Mouse (Mus musculus): ENCODE data around the gene Arhgap35.
"Not testable (repeated sequence)": the region's sequence is repeated elsewhere in the genome, so short reads cannot be mapped to it uniquely, and the experiment has no call there.

The Arhgap35 gene

GRCm38 (mm10) chr7:16614888-16615715, at the start of gene Arhgap35:
TSS of gene Arhgap35 (minus strand) at chr7:16614993.
- in situ Hi-C loops (cut with MseI, MboI), result loop anchor here in 1 of 2 experiments (5.0 kb wide), 1 partner anchor 108 kb away; no protein-coding TSS in a partner anchor

- in situ Hi-C loops (cut with MseI, MboI), result no loop called here
These were observed 29.5 kb upstream of the Arhgap35 start for GRCm38 (mm10) chr7:16644260-16644659.

- in situ Hi-C loops (cut with MseI, MboI), result not testable (repeated sequence)
These were observed 28.3 kb upstream of the Arhgap35 start for GRCm38 (mm10) chr7:16643106-16643505.

- in situ Hi-C loops (cut with MseI, MboI), result loop anchor here in 1 of 2 experiments (10.0 kb wide), 1 partner anchor 56 kb away; no protein-coding TSS in a partner anchor
These were observed 24.2 kb upstream of the Arhgap35 start for GRCm38 (mm10) chr7:16639028-16639427.

- in situ Hi-C loops (cut with MseI, MboI), result loop anchor here in 1 of 2 experiments (10.0 kb wide), 1 partner anchor 60 kb away; no protein-coding TSS in a partner anchor
These were observed 20.3 kb upstream of the Arhgap35 start for GRCm38 (mm10) chr7:16635116-16635515.

GRCm38 (mm10) chr7:16633913-16634312, 19.1 kb upstream of the Arhgap35 start:
- in situ Hi-C loops (cut with MseI, MboI), result loop anchor here (5.0 to 10.0 kb wide), 2 partner anchors 61 to 63 kb away; no protein-coding TSS in a partner anchor

GRCm38 (mm10) chr7:16631932-16632331, 17.1 kb upstream of the Arhgap35 start:
- in situ Hi-C loops (cut with MseI, MboI), result loop anchor here (5.0 to 10.0 kb wide), 2 partner anchors 63 to 65 kb away; no protein-coding TSS in a partner anchor

- in situ Hi-C loops (cut with MseI, MboI), result loop anchor here (5.0 to 10.0 kb wide), 2 partner anchors 64 to 66 kb away; no protein-coding TSS in a partner anchor
These were observed 16.2 kb upstream of the Arhgap35 start for GRCm38 (mm10) chr7:16631025-16631424.

- in situ Hi-C loops (cut with MseI, MboI), result loop anchor here (5.0 to 10.0 kb wide), 3 partner anchors 65 to 83 kb away; no protein-coding TSS in a partner anchor
These were observed 15.0 kb upstream of the Arhgap35 start for GRCm38 (mm10) chr7:16629598-16630296.

- in situ Hi-C loops (cut with MseI, MboI), result loop anchor here in 1 of 2 experiments (5.0 kb wide), 1 partner anchor 84 kb away; no protein-coding TSS in a partner anchor
These were observed 13.4 kb upstream of the Arhgap35 start for GRCm38 (mm10) chr7:16628096-16628771.

- in situ Hi-C loops (cut with MseI, MboI), result loop anchor here in 1 of 2 experiments (5.0 kb wide), 1 partner anchor 121 kb away; no protein-coding TSS in a partner anchor
These were observed 8.9 kb upstream of the Arhgap35 start for GRCm38 (mm10) chr7:16623687-16624086.

- in situ Hi-C loops (cut with MseI, MboI), result loop anchor here in 1 of 2 experiments (5.0 kb wide), 1 partner anchor 121 kb away; no protein-coding TSS in a partner anchor
These were observed 8.3 kb upstream of the Arhgap35 start for GRCm38 (mm10) chr7:16623131-16623530.

GRCm38 (mm10) chr7:16621066-16621622, 6.4 kb upstream of the Arhgap35 start:
- in situ Hi-C loops (cut with MseI, MboI), result loop anchor here in 1 of 2 experiments (5.0 kb wide), 1 partner anchor 119 kb away; no protein-coding TSS in a partner anchor

GRCm38 (mm10) chr7:16618661-16619211, 3.9 kb upstream of the Arhgap35 start:
- in situ Hi-C loops (cut with MseI, MboI), result loop anchor here in 1 of 2 experiments (5.0 kb wide), 1 partner anchor 111 kb away; no protein-coding TSS in a partner anchor

- in situ Hi-C loops (cut with MseI, MboI), result loop anchor here in 1 of 2 experiments (5.0 kb wide), 1 partner anchor 110 kb away; no protein-coding TSS in a partner anchor
These were observed 2.3 kb upstream of the Arhgap35 start for GRCm38 (mm10) chr7:16617045-16617444.

- in situ Hi-C loops (cut with MseI, MboI), result no loop called here
These were observed 464 bp downstream of the Arhgap35 start for GRCm38 (mm10) chr7:16614171-16614887.

- in situ Hi-C loops (cut with MseI, MboI), result no loop called here
These were observed 1.2 kb downstream of the Arhgap35 start for GRCm38 (mm10) chr7:16613461-16614170.

GRCm38 (mm10) chr7:16610345-16610744, 4.4 kb downstream of the Arhgap35 start:
- in situ Hi-C loops (cut with MseI, MboI), result no loop called here

- in situ Hi-C loops (cut with MseI, MboI), result no loop called here
These were observed 5.8 kb downstream of the Arhgap35 start for GRCm38 (mm10) chr7:16608961-16609360.
